Mouse (Mus musculus) 3134 (cell line): Measurements from ENCODE around the gene Taf5.

ENCODE experiments used
- DNase-seq: peaks from one replicate; pipeline ENCODE4 v3.0.0-alpha.2; 2011; ENCODE audit warnings: low spot score; ENCODE audit not compliant: insufficient read length; ENCODE audit errors: extremely low read depth

Gene Taf5

DNA sequence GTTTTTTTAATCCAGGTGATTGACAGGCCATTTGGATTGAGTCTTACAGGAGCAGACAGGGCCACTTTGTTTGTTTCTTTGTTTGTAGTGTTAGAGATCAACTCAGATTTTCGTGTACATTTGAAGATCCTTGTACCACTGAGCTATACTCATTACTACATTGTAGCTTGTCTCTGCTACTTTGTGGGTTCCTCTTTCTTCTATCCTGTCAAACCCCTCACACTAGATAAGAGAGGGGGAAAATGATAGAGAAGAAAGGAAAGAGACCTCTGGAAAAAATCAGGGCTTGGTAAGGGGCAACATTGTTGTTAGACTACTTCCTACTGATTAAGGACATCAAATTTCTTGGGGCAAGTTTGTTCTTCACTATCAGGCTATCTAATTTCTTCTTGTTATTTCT is 9.9 kb upstream of the Taf5 start:
- no peak for DNase-seq

GRCm38 (mm10) chr19:47065860-47066259 is 1.7 kb upstream of the Taf5 start:
- DNase-seq, result no peak

GRCm38 (mm10) chr19:47067924-47068611 is 522 bp downstream of the Taf5 start:
- peak; percentile 89 for DNase-seq

GRCm38 (mm10) chr19:47088226-47088625 is 20.7 kb downstream of the Taf5 start:
- DNase-seq, result no peak

- DNase-seq, result no peak
These were observed 22.4 kb downstream of the Taf5 start for GRCm38 (mm10) chr19:47089718-47090525.

DNA sequence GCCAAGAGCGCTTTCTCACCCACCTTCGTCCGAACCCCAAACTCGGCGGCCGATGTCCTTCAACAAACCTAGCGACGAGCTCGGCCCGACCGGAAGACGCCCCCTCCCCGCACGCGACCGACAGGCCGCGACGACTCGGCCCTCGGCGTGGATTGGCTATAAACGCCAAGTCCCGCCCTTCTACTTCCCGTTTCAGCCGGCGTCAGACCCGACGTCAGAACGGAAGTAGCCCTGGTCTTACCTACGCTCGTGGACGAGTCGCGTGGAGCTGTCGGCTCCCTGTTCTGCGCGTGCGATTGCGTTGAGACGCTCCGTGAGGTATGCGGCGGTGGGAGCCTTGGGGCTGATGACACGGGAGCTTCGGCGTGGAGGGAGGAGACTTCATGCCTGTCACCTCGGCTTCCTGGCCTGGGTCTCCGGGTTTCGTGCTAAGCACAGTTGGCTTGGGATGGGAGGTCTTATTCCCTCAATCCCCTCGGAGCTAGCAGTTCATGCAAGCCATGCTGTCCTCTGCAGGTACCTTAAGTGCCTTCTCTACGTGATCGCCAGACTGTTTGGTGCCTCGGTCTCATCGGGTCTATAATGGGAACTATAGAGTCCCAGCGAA is 23.1 kb downstream of the Taf5 start, which contains the start of the genes Usmg5 and Pdcd11:
Gene Usmg5, minus strand, starts transcription at position 98 of the 607 bp plus-strand sequence.
Gene Pdcd11, plus strand, starts transcription at position 219 of the 607 bp plus-strand sequence.
- peak; percentile 97 for DNase-seq

DNA sequence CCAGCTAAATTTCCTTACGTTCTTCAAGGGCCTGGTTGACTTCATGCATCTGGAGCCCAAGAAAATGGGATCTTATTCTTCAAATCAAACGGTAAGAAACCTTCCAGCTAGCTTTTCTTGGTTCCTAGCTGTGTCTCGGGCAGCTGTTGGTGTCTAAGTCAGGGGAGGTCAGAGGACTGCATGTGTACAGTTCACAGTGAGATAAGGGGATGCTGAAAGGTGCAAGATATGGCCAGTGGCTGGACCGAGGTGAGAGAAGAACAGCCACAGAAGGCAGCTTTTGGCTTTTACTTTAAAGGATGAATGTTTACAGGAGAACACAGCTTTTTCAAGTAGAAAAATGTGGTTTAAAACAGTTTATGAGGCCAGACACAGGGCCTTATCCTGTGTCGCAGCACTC is 33.5 kb downstream of the Taf5 start:
- DNase-seq, result no peak

- no peak for DNase-seq
These were observed 37.2 kb downstream of the Taf5 start for GRCm38 (mm10) chr19:47104641-47105271.

- DNase-seq, result no peak
These were observed 51.1 kb downstream of the Taf5 start for GRCm38 (mm10) chr19:47118634-47119033.

DNA sequence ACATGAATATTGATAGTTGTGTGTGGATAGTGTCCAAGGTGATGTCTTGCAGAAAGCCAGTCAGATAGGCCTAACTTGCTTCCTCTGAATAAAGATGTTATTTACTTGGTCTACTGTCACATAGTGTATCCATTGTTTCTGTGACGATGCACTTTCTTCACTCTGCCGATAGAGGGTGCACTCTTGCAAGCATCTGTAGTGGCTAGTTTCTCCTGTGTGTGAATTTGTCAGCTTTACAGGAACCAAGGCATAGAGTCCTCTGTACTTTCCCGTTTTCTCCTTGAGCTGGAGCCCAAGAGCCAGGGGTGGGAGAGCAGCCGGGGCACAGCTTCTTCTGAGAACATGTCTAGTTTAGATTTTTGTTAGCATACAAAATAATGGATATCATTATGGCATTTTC is 53.5 kb downstream of the Taf5 start:
- no peak for DNase-seq

DNA sequence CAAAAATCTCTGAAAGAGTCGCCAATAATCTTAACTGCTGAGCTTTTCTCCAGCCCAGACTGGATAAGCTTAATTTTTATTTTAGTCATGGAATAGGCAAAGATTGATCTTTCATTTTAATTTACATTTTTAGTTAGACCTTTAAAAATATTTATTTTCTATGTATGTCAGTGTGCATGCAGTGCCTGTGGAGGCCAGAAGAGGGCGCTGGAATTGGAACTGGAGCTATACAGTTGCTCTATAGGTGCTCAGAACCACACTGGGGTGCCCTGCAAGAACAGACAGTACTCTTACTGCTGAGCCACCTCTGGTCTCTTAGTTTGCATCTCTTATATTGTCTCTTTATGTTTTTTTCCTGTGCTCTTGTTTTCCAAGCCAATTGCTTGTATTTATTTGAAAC is 55.3 kb downstream of the Taf5 start:
- no peak for DNase-seq

DNA sequence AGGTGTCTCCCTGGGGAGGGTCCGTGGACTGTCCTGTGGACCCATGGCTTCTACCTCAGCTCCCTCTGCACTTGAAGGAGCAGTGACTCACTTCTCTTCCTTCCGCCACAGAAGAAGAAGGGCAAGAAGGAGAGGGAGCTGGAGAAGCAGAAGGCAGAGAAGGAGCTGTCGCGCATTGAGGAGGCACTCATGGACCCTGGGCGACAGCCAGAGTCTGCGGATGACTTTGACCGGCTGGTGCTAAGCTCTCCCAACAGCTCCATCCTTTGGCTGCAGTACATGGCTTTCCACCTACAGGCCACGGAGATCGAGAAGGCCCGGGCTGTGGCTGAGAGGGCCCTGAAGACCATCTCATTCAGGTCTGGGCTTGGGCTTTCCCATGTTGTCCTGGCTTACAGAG is 60.6 kb downstream of the Taf5 start:
- no peak for DNase-seq

DNA sequence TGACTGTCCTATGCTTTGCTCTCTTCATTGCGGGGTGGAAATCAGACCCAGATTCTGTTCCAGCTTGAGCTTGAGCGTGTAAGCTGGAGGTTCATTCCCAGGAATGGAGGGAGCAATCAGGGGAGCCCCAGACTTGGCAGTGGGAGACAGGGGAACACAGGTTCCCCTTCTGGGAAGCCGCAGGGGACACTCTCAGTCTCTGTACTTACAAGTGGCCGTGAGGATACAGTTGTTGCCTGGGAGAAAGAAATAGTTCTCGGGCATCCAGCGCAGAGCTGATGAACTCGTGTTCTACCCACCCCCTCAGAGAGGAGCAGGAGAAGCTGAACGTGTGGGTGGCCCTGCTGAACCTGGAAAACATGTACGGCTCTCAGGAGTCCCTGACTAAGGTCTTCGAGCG is 61.3 kb downstream of the Taf5 start:
- no peak for DNase-seq

- no peak for DNase-seq
These were observed 63.1 kb downstream of the Taf5 start for GRCm38 (mm10) chr19:47130551-47131125.
